Comparison of ENCODE assay signal across 8 mouse cellular contexts in the genomic region with DNA sequence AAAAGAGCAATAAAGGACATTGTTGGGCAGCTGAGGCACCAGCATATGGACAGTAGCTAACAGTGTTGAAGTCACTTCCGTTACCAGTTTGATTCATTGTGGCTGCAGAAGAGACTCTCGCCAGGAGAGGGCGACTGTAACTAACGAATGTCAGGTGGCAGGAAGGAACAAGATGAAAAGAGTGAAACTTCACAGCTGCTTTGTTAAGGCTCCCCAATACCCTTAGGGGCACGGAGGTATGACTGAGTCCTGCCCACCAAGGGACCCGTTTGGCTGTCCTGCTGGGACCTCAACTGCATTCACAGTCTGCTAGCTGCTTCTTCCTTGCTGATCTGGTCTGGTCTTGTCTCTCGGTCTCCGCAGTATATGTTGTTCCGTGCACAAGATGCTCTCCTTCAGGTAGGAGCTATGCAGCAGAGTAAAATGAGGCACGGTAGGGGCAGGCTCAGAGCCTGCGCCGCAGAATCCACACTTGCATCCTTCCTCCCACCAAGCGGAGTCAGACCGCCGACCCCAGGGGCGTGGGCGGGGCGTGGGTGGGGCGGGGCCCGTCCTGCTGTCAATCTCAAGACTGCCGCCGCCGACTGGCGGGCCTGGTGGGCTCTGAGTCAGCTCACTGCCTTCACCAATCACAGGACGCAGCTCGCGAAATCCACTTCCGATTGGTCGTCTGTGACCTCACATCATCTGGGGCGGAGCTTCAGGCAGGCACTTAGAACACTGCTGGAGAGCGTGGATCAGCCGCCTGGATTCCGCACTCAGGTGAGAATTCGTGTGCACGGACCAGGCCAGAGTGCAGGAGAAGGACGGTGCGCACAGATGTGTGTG. TPM values are rescaled to one million over a fixed set of nuclear protein-coding genes. Genes with fewer than 3 reads are reported as not detected.
A peak's percentile ranks its signal among the peaks of the same experiment; 100 is the strongest.
DNase-seq lines count a peak whose midpoint lies in the region; ATAC-seq and TF ChIP-seq lines count a peak whose summit lies in the region.

No protein-coding gene starts in this region.

- no peaks in the 10 kb centered on the region for H3K9me3 ChIP-seq in heart, embryonic 12.5 days (replicated peaks)
- no peaks in the 10 kb centered on the region for H3K9me3 ChIP-seq in kidney, postnatal 0 days (replicated peaks; ENCODE audit: low read length)
- H3K9me3 ChIP-seq in liver, embryonic 11.5 days (ENCODE audit: control insufficient read depth, low read length) = no peaks in the 10 kb centered on the region
- H3K9me3 ChIP-seq in stomach, embryonic 14.5 days (ENCODE audit: control insufficient read depth, low read depth, low read length) = no peaks in the 10 kb centered on the region

- TF ChIP-seq CTCF in kidney, postnatal 0 days (IDR thresholded peaks at IDR 0.05; ENCODE audit: low read depth) = peak; percentile 98

- no peaks in the 10 kb centered on the region for H3K27me3 ChIP-seq in heart, embryonic 12.5 days (replicated peaks)
- H3K27me3 ChIP-seq in kidney, postnatal 0 days (ENCODE audit: insufficient read depth, low read length) = no peaks in the 10 kb centered on the region
- H3K27me3 ChIP-seq in liver, embryonic 11.5 days (replicated peaks; ENCODE audit: control insufficient read depth, insufficient read depth, low read length) = no peaks in the 10 kb centered on the region
- H3K27me3 ChIP-seq in stomach, embryonic 14.5 days (ENCODE audit: control insufficient read depth, insufficient read depth, low read length) = no peaks in the 10 kb centered on the region

- peaks cover 21% of the 10 kb centered on the region for H3K4me1 ChIP-seq in heart, embryonic 12.5 days (replicated peaks)
- peaks cover 5% of the 10 kb centered on the region; the same call in 1 of the 2 replicates for H3K4me1 ChIP-seq in kidney, postnatal 0 days (replicated peaks; ENCODE audit: insufficient read depth, low read length)
- H3K4me1 ChIP-seq in liver, embryonic 11.5 days (replicated peaks; ENCODE audit: control insufficient read depth, insufficient read depth, low read length) = peaks cover 3% of the 10 kb centered on the region; the same call in 1 of the 2 replicates
- peaks cover 9% of the 10 kb centered on the region; the same call in 1 of the 2 replicates for H3K4me1 ChIP-seq in stomach, embryonic 14.5 days (ENCODE audit: control insufficient read depth, insufficient read depth, low read length)

- peak overlapping the region; percentile 93 for H3K27ac ChIP-seq in heart, embryonic 12.5 days (ENCODE audit: poor library complexity, severe bottlenecking)
- H3K27ac ChIP-seq in kidney, postnatal 0 days = peak overlapping the region; percentile 86
- peak overlapping the region; percentile 76 for H3K27ac ChIP-seq in liver, embryonic 11.5 days (ENCODE audit: low read depth, low read length)
- H3K27ac ChIP-seq in stomach, embryonic 14.5 days (ENCODE audit: low read length) = peak overlapping the region; percentile 90

- H3K36me3 ChIP-seq in heart, embryonic 12.5 days = no peaks in the 10 kb centered on the region; the same call in 1 of the 2 replicates
- no peaks in the 10 kb centered on the region for H3K36me3 ChIP-seq in kidney, postnatal 0 days (ENCODE audit: insufficient read depth, low read length)
- no peaks in the 10 kb centered on the region for H3K36me3 ChIP-seq in liver, embryonic 11.5 days (ENCODE audit: control insufficient read depth, insufficient read depth, low read length)
- H3K36me3 ChIP-seq in stomach, embryonic 14.5 days (ENCODE audit: control insufficient read depth, insufficient read depth, low read length) = no peaks in the 10 kb centered on the region

- peak; percentile 97 for ATAC-seq in erythroblast, adult 5-6 weeks (replicated peaks; ENCODE audit: low FRiP score, poor library complexity, severe bottlenecking)
- peak; percentile 98 for ATAC-seq in heart, embryonic 12.5 days (ENCODE audit: insufficient number of reproducible peaks, low FRiP score)
- ATAC-seq in kidney, postnatal 0 days (replicated peaks; ENCODE audit: low FRiP score, low read depth) = peak; percentile 98
- ATAC-seq in liver, embryonic 11.5 days (replicated peaks; ENCODE audit: low FRiP score) = peak; percentile 97
- ATAC-seq in stomach, embryonic 14.5 days (ENCODE audit: insufficient number of reproducible peaks, insufficient read depth, low FRiP score, low read depth) = peak; percentile 99

- H3K4me3 ChIP-seq in heart, embryonic 12.5 days = peak overlapping the region; percentile 79
- H3K4me3 ChIP-seq in kidney, postnatal 0 days (replicated peaks; ENCODE audit: low read depth, low read length) = peak overlapping the region; percentile 53
- H3K4me3 ChIP-seq in liver, embryonic 11.5 days (ENCODE audit: low read depth, low read length) = peak overlapping the region; percentile 68
- H3K4me3 ChIP-seq in stomach, embryonic 14.5 days (ENCODE audit: low read depth, low read length) = peak overlapping the region; percentile 48

- WGBS in heart, embryonic 12.5 days = 0% methylated on average over 37 of the region's 37 CpGs
- WGBS in kidney, postnatal 0 days = 1% methylated on average over 37 of the region's 37 CpGs
- WGBS in liver, embryonic 11.5 days = 1% methylated on average over 37 of the region's 37 CpGs
- 0% methylated on average over 37 of the region's 37 CpGs for WGBS in stomach, embryonic 14.5 days

- H3K9ac ChIP-seq in heart, embryonic 12.5 days = peak overlapping the region; percentile 84
- H3K9ac ChIP-seq in kidney, postnatal 0 days (ENCODE audit: low read depth, low read length) = peak overlapping the region; percentile 59
- H3K9ac ChIP-seq in liver, embryonic 11.5 days (ENCODE audit: low read depth, low read length) = peak overlapping the region; percentile 70
- H3K9ac ChIP-seq in stomach, embryonic 14.5 days (replicated peaks; ENCODE audit: low read depth, low read length) = peak overlapping the region; percentile 48; the same call in 1 of the 2 replicates

- H3K4me2 ChIP-seq in heart, embryonic 12.5 days = peak overlapping the region; percentile 91
- H3K4me2 ChIP-seq in kidney, postnatal 0 days (ENCODE audit: low read length) = peak overlapping the region; percentile 79
- peak overlapping the region; percentile 85 for H3K4me2 ChIP-seq in liver, embryonic 11.5 days
- H3K4me2 ChIP-seq in stomach, embryonic 14.5 days (replicated peaks; ENCODE audit: low read depth, low read length) = peak overlapping the region; percentile 69

- DNase-seq in B cell, adult 2 months = peak; percentile 91 to 93
- peak; percentile 99 for DNase-seq in brain, adult 2 months (ENCODE audit: low read depth, low spot score)
- DNase-seq in kidney, postnatal 0 days (ENCODE audit: low spot score) = peak; percentile 98
- peak; percentile 94 for DNase-seq in liver, embryonic 11.5 days (ENCODE audit: low spot score)
- DNase-seq in naive thymus-derived CD4-positive, alpha-beta T cell, adult 2 months (ENCODE audit: low read depth) = peak; percentile 97

RNA-seq across cellular contexts. Expression of gene Dhcr7, which starts 6.8 kb away (rescaled TPM):
- 2.1 and 6.7 TPM in 2 replicates for total RNA-seq in erythroblast, adult 5-6 weeks (2015; ENCODE audit: low replicate concordance)
- total RNA-seq in erythroblast, adult 5-6 weeks (2017; ENCODE audit: low replicate concordance) = 0.84 and 5.2 TPM in 2 replicates
- 24.6 and 29.1 TPM in 2 replicates for polyA plus RNA-seq in heart, embryonic 12.5 days (2016; fragmentation: Nextera tagmentation; extraction: Ambion mirVana)
- 28.8 and 30.4 TPM in 2 replicates for polyA plus RNA-seq in kidney, postnatal 0 days (2015; fragmentation: Nextera tagmentation; extraction: Ambion mirVana)
- 66.9 and 75.9 TPM in 2 replicates for polyA plus RNA-seq in liver, embryonic 11.5 days (2014; fragmentation: Nextera tagmentation; extraction: Ambion mirVana)
- polyA plus RNA-seq in stomach, embryonic 14.5 days (2014; fragmentation: Nextera tagmentation; extraction: Ambion mirVana) = 43.8 and 53.1 TPM in 2 replicates

RNA-seq across cellular contexts. Expression of gene Nadsyn1, which starts 7.1 kb away (rescaled TPM):
- total RNA-seq in erythroblast, adult 5-6 weeks (2015; ENCODE audit: low replicate concordance) = 0.77 TPM in 1 of 2 replicates, not detected in the other
- total RNA-seq in erythroblast, adult 5-6 weeks (2017; ENCODE audit: low replicate concordance) = 0.98 and 1.3 TPM in 2 replicates
- 7.4 and 8.1 TPM in 2 replicates for polyA plus RNA-seq in heart, embryonic 12.5 days (2016; fragmentation: Nextera tagmentation; extraction: Ambion mirVana)
- polyA plus RNA-seq in kidney, postnatal 0 days (2015; fragmentation: Nextera tagmentation; extraction: Ambion mirVana) = 9.4 and 11.1 TPM in 2 replicates
- 8.6 and 12.7 TPM in 2 replicates for polyA plus RNA-seq in liver, embryonic 11.5 days (2014; fragmentation: Nextera tagmentation; extraction: Ambion mirVana)
- 8.5 and 9.8 TPM in 2 replicates for polyA plus RNA-seq in stomach, embryonic 14.5 days (2014; fragmentation: Nextera tagmentation; extraction: Ambion mirVana)

RNA-seq across cellular contexts. Expression of gene Gm498, which starts 36.9 kb away (rescaled TPM):
- total RNA-seq in erythroblast, adult 5-6 weeks (2015; ENCODE audit: low replicate concordance) = not detected in 2 replicates
- total RNA-seq in erythroblast, adult 5-6 weeks (2017; ENCODE audit: low replicate concordance) = not detected in 2 replicates
- polyA plus RNA-seq in heart, embryonic 12.5 days (2016; fragmentation: Nextera tagmentation; extraction: Ambion mirVana) = not detected in 2 replicates
- not detected in 2 replicates for polyA plus RNA-seq in kidney, postnatal 0 days (2015; fragmentation: Nextera tagmentation; extraction: Ambion mirVana)
- polyA plus RNA-seq in liver, embryonic 11.5 days (2014; fragmentation: Nextera tagmentation; extraction: Ambion mirVana) = not detected in 2 replicates
- polyA plus RNA-seq in stomach, embryonic 14.5 days (2014; fragmentation: Nextera tagmentation; extraction: Ambion mirVana) = not detected in 2 replicates

RNA-seq across cellular contexts. Expression of gene Mrgpre, which starts 45.4 kb away (rescaled TPM):
- total RNA-seq in erythroblast, adult 5-6 weeks (2015; ENCODE audit: low replicate concordance) = not detected in 2 replicates
- not detected in 2 replicates for total RNA-seq in erythroblast, adult 5-6 weeks (2017; ENCODE audit: low replicate concordance)
- polyA plus RNA-seq in heart, embryonic 12.5 days (2016; fragmentation: Nextera tagmentation; extraction: Ambion mirVana) = 3.0 and 3.2 TPM in 2 replicates
- polyA plus RNA-seq in kidney, postnatal 0 days (2015; fragmentation: Nextera tagmentation; extraction: Ambion mirVana) = 1.2 TPM in 2 replicates
- 0.59 and 0.86 TPM in 2 replicates for polyA plus RNA-seq in liver, embryonic 11.5 days (2014; fragmentation: Nextera tagmentation; extraction: Ambion mirVana)
- 1.7 and 2.7 TPM in 2 replicates for polyA plus RNA-seq in stomach, embryonic 14.5 days (2014; fragmentation: Nextera tagmentation; extraction: Ambion mirVana)

Comparison
In these comparisons a context has a peak if more than half of its experiments do, and no peak if none do; other contexts are left out.
1. Peak in every context shown above with its lines: DNase-seq, ATAC-seq, H3K4me3 ChIP-seq and H3K27ac ChIP-seq.